Mouse (Mus musculus) naive thymus-derived CD4-positive, alpha-beta T cell, adult 2 months (primary cell): ENCODE measurements around the gene Frem2.

Source experiments
- DNase-seq: peaks from one replicate; pipeline ENCODE4 v3.0.0-alpha.2; 2011; ENCODE audit warnings: low read depth

The Frem2 gene

GRCm38 (mm10) chr3:53557388-53558214 lies 99.6 kb downstream of the Frem2 start:
- no peak for DNase-seq

DNA sequence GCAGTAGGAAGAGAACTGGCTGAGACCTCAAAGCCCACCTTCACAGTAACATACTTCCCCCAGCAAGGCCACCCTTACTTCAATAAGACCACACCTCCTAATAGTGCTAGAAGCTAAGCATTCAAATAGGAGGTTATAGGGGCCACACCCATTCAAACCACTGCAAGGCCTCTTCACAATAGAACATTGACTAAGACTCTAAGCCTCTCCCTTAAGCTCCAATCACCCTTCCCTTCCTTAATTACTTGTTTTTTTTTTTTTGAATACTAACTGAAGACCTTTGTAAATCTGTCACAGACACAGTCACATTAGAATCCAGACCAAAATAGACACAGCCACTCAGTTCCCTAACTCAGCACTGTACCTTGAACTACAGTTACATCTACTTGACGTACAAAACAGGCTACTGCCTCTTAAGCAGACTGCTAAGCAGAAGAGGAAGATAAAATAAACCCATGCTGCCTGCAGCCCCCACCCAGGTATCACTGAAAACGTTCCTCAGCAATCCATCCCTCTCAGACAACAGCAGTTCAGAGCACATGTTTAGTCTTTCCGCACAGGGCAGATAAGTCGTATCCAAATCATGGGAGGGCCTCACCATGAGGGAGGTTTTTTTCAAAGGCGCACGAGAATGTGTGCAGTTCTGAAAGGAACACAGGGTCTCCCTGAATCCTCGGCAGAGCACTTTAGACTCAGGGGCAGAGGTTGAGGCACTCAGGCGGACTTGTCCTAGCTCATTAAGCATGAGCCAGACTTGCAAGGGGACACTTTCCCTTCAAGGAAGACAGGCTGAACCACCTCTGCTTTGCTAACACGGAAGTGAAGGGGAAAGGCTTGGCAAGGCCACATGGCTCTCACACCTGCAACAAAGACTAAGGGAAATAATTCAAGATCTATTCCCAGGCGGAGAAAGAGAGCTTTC lies 101.9 kb downstream of the Frem2 start:
- no peak for DNase-seq

DNA sequence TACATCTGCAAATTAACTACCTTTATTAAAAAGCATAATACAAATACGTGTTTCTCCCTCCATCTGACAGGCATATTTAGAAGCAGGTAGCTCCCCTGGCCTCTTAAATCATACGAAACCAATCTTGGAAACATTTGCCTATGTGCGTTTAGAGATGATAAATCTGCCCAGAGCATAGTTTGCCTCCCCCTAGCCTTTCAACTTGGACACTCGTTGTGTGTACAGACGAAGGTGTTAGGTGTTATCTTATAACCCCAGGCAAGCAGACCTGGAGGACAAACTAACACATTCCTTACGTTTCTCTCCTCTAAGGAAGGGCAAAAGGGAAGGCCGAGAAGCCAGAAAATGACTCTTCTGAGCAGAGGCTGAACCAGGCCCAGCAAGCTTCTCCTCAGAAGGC lies 104.5 kb downstream of the Frem2 start:
- no peak for DNase-seq

- no peak for DNase-seq
Measured at GRCm38 (mm10) chr3:53532091-53532490, 125.1 kb downstream of the Frem2 start.

- no peak for DNase-seq
Measured at GRCm38 (mm10) chr3:53530305-53530704, 126.8 kb downstream of the Frem2 start.

DNA sequence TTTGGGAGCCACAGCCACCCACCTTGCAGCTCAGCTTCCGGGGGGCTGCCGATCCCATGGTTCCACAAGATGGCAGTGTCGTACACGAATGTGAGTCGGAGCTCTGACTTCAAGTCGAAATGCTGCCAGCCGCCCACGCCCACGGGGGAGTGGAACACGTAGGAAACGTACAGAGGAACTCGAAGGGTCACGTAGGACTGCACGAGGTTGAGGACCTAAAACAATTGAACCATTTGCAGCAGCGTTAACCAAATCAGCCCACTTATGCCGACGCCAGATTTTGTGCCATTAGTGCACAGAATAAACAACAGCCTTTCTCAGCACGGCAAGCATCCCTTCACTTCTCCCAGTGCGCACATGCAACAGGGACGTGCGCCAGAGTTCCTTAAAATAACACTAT lies 131.4 kb downstream of the Frem2 start:
- peak; percentile 12 for DNase-seq

DNA sequence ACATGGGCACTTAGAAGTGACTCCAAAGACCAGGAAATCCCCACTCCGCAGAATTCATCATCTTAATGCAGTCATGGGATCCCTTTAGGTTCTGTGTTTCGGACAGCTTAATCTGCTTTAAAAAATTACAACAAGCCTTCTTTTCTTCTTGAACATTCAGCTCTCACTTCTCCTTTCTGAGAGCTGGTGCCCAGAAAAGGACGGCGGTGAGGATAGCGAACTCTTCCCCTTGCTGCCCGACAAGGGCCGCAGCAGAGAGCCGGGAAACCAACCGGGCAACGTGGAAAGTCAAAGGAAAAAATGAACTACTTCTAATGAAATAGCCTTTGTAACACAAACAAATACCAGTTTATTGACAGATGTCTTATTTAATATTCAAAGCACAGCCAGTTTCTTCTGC lies 134.4 kb downstream of the Frem2 start:
- DNase-seq, result no peak

DNA sequence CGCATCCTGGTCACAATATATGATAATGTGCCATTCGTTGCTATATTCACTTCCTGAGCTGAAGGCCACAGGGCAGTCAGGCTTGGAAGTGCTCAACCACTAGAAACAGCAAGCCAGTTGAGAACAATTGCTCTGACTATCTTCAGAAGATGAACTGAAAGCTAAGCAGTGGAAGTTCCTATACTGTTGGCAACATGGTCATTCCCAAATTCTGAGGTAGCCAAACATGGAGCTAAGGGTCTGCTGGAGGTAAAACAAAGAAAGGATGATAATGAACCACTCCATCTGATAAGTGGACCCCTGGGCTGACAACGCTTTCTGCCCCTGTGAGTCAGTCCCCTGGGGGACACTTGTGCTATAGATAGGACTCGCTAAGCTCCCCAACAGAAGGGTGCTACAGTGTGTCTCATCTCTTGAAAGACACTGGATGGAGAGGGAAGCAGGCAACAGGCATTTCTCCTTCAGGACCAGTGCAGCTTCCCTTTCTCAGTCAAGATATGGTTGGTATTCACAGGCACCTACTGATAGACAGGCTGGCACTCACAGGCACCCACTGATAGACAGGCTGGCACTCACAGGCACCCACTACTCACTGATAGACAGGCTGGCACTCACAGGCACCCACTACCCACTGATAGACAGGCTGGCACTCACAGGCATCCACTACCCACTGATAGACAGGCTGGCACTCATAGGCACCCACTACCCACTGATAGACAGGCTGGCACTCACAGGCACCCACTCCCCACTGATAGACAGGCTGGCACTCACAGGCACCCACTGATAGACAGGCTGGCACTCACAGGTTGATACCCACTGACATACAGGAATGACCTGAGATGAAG lies 142.7 kb downstream of the Frem2 start:
- DNase-seq, result no peak

- no peak for DNase-seq
Measured at GRCm38 (mm10) chr3:53513096-53513495, 144.1 kb downstream of the Frem2 start.

DNA sequence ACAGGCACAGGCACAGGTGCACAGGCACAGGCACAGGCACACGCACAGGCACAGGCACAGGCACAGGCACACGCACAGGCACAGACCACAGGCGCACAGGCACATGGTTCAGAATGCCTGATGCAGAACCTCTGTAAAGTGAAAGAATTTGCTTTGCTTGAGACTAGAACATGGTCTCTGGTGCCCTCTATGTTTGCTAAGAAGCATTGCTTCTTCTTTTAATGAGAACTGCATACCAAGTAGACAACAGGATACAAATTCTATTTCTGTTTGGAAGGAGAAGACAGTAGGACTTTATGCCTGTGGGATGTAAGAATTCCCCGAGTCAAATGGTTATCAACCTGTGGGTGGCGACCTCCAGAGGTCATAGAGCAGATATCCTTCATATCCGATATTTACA lies 154.7 kb downstream of the Frem2 start:
- peak; percentile 6 for DNase-seq

DNA sequence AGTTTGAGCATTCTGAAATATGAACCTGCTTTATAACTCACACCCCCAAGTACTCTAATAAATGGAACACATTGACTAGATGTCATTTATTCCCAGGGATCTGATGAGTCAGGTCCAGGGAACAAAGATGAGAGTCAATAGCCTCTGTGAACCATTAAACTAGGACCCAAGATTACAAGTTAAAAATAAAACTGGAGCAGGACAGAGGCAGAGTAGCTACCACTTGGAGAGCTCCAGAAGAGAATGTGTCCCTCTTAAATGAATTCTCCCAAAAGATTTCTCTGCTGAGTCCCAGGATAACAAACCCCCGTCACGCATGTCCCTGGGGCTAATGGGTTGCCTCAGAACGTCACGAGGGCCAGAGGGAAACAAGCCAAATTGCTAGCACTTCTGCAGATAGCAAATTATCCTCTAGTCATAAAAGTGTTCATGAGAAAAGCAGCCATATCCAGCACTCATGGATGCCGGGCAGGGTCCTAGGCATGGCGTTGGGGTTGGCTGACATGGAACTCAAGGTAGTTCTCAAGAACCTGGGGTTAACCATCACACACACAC lies 158.7 kb downstream of the Frem2 start:
- DNase-seq, result no peak

- DNase-seq, result no peak
Measured at GRCm38 (mm10) chr3:53488353-53488752, 168.8 kb downstream of the Frem2 start, which contains the start of gene Stoml3. Gene Stoml3, plus strand, starts transcription at chr3:53488653.

- DNase-seq, result no peak
Measured at GRCm38 (mm10) chr3:53486996-53487576, 170.1 kb downstream of the Frem2 start.

DNA sequence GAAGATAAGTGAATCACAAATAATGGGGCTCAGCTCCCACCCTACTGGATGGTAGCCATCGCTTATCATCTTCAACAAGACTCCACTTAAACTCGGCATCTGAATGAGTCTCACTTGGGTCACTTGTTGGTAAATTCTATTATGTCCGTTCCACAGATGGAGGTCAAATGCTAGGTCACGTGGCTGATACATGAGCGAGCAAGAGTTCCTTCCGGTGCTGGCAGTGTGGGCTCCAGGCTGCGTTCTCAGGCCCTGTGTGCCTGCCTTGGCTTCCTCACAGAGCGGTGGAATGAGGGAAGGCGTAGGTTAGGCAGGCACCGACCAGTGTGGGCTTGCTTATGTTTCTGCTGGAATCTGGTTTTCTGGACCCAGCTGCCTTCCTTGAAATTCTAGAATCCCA lies 170.6 kb downstream of the Frem2 start:
- no peak for DNase-seq

DNA sequence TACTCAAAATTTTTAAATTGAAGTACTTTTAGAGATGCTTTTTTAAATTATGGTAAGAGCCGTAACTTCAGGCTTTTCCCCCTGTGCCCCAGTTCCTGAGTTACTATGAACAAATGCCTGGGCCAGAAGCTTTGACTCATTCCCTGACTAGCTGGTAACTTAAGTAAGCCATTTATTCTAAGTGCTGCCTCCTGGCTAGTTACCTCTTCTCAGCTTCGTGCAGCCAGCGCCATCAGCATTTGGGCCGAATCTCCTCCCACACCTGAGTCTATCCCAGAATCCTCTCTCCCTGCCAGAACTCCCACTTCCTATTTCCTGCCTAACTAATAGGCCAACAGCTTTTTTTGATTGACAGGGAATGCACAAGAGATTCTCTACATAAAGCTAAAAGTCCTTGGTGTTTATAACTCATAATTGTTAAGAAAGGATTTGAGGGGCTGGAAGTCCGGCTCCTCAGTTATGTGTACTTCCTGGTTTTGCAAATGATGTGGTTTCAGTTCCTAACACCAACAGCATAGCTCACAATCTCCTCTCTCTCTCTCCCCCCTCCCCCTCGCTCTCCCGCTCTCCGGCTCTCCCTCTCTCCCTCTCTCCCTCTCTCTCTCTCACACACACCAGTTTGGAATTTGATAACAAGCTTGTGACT lies 173.6 kb downstream of the Frem2 start:
- DNase-seq, result no peak

DNA sequence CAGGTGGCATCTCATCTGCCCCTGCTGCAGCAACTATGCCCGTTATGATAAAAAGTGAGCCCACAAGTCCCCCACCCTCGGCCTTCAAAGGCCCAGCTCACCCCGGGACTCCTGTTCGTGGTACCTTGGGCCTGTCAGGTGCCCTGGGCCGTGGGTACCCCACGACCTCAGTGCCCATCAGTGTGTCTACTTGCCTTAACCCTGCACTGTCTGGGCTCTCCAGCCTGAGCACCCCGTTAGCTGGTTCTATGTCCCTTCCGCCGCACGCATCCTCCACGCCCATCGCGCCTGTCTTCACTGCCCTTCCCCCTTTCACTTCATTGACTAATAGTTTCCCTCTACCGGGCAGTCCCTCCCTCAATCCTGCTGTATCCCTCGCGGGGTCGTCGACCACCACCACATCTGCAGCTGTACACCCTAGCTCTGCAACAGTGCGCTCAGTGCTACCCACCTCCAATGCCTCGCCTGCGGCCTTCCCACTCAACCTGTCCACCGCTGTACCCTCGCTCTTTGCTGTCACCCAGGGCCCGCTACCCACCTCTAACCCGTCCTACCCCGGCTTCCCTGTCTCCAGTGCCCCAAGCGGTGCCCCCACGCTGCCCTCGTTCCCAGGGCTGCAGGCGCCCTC lies 178.6 kb downstream of the Frem2 start:
- DNase-seq, result no peak

GRCm38 (mm10) chr3:53477468-53477867 lies 179.7 kb downstream of the Frem2 start:
- DNase-seq, result no peak

DNA sequence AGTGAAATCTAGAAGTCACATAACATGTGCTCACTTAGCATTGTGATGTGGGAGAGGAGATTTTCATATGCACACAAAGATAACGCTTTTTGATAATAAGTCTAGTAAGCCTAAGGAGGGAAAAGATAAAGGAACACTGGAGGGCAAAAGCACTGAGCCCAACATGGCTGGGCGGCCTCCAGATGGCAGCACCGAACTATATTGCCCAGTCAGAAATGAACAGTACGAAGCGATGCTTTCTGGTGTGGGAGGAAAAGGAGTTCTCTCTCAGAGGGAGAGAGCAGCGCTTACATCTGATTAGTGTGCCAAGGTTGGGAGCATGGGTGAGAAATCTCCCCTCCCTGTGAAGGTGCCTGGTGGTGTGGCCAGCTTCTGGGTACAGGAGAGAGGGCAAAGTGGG lies 181.3 kb downstream of the Frem2 start:
- DNase-seq, result peak; percentile 12

DNA sequence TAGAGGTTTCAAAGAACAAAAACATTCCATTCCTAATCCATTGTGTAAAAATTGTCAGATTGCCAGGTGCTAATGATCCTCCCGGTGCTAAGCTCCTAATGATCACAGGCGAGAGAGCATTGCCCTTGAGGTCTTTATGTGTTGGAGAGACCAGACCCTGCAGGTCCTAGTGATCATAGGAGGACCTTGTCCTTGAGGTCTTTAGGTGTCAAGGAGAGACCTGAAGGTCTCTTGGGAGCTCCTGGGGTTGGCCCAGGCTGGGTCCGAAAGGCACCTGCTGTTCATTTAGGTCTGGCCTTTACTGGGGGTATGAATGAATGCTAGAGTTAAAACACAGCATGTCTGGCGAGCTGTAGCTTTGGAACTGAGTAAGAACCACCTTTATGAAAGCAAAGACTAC lies 183.0 kb downstream of the Frem2 start:
- no peak for DNase-seq

DNA sequence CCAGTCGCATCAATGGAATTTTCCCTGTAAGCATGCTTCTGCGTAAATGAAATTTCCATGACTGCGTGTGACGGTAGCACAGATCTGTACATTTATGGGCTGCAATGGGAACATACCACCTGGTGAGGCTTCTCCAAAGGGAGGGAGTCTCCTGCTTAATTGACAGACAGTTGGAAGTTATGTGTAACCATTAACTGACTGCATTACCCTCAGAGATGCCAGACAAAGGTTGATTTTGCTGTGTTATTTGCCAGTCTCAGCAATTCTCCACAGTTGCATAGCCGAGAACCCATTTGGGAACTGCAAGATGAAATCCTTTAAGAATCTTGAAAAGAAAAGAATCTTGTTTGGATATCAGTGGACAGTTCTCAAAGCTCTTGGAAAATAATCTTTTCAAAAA lies 185.1 kb downstream of the Frem2 start:
- DNase-seq, result no peak
